Mouse (Mus musculus): Measurements from ENCODE around the gene Lmcd1.

DNA sequence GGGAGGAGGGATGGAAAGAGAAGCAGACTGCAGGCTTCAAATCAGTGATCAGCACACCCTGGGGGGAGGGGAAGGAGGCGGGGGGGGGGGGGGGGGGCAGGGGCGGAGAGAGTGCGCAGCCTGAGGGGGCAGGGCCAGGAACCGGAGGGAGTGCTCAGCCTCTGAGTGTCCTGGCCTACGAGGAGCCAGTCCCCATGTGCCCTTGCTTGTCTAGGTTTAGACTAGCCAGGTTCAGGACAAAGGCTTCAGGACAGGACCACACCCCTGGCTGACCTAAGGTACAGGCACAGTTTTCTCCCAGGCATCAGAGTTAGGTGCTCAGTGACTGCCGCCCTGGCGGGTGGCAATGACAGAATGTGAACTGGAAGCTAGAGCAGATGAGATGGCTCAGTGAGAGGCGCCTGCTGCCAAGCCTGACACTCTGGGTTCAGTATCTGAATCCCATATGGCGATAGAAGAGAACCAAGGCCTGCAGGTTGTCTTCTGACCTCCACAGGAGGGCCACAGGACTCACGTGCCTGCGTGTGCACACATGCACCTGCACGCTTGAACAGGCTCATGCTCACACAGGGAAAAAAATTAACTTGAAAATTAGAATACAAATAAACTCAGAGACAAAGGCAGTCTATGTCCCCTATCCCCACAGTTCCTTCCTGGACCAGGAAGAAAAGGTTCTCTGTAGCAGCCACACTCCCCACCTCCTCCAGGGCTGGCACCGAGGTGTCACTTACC lies 102.3 kb downstream of the Lmcd1 start:
- TF ChIP-seq CTCF (conservative IDR thresholded peaks at IDR 0.05; ENCODE audit: low read length), result no peak
- TF ChIP-seq POU5F1 (IDR thresholded peaks at IDR 0.05; ENCODE audit: borderline replicate concordance, low read length), result no peak

All from E14TG2a.4 (cell line).